Mouse (Mus musculus) testis, postnatal 10 days (tissue): ENCODE data around the gene Osbpl6.

Experiments
- DNase-seq: peaks from one replicate; pipeline ENCODE4 v3.0.0; 2021; ENCODE audit warnings: low spot score

Osbpl6 gene

GRCm38 (mm10) chr2:76406151-76406936 lies at the start of gene Osbpl6:
Gene Osbpl6 (plus strand): TSS chr2:76406508.
- DNase-seq = peak; percentile 75

DNA sequence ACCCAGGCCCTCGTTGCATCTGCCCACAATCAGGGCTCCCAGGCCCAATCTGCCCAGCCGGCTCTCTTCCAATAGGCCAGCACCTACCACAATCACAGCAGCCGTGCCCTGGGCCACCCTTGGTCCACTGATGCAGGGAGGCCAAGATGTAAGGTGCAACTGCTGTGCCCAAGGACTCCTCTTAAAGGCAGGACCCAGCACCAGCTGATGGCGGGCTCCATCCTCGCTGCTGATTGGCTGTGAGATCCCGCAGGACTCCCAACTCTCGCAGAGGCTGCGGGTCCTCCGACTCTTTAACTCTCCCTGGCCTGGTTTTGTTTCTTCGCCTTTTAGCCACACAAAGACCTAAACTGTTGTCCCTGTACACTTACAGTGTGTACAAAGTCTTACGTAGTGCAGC lies 46.1 kb upstream of the Osbpl6 start, which contains the start of gene Cyct:
Gene Cyct (minus strand): TSS at position 225 of the 400 bp plus-strand sequence.
- no peak for DNase-seq

DNA sequence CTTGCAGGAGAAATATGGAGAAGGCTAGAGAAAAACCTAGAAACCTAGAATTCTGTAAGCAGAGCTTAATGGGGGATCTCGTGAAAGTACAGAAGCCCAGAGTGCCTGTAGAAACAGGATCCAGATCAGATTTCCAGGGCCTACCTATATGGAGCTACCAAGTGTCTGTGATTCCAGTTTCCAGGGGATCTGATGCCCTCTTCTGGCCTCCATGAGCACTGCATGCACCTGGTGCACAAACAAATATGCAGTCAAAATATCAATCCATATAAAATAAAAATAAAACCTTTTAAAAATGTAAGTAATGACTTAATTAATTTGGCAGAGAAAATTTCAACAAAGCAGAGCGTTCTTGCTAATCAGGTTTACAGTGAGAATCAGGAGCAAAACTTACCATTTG lies 44.2 kb upstream of the Osbpl6 start:
- DNase-seq = peak; percentile 49

DNA sequence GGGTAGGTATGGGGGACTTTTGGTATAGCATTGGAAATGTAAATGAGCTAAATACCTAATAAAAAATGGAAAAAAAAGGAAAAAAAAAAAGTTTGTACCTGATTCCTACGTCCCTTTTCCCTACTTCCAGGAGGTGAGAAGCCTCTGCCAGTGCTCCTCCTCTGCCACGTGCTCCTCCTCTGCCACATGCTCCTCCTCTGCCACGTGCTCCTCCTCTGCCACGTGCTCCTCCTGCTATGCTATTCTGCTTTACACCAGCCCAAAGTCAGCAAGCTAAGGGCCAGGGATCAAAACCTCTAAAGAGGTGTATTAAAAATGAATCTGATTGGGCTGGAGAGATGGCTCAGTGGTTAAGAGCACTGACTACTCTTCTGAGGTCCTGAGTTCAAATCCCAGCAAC lies 40.5 kb upstream of the Osbpl6 start:
- DNase-seq = no peak

GRCm38 (mm10) chr2:76367188-76367922 lies 39.0 kb upstream of the Osbpl6 start:
- DNase-seq = peak; percentile 91

GRCm38 (mm10) chr2:76368861-76369660 lies 37.2 kb upstream of the Osbpl6 start:
- no peak for DNase-seq

DNA sequence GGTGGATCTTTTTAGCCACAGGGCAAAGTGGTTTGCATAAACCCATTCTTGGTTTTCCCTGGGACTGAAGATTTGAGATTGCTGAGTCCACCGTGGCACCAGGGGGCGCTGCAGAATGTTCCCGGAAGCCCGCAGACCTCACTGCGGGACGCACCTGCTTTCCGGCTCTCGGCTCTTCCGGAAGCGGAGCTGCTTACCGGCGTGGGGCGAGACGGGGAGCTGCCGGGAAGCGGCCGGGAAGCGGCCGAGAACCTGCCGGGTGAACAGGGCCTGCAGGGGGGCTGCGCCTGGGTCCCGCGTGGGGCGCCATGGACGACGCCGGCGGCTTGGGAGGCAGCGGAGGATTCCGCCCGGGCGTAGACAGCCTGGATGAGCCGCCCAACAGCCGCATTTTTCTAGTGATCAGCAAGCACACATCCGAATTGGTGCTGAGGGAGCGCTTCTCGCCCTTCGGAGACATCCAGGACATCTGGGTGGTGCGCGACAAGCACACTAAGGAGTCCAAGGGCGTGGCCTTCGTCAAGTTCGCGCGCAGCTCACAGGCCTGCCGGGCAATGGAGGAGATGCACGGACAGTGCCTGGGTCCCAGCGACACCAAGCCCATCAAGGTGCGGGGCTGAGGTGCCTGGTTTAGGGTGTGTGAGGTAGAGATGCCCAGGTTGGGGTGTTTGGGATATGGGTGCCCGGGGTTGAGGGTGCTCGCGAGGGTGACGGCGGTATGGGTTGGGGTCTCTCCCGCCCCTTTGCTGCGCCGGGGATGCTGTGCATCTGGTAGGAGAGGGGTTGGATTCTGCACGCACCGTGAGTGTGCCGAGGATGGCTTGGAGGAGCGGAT lies 36.3 kb upstream of the Osbpl6 start, which contains the start of gene Rbm45:
Gene Rbm45 (plus strand): TSS at position 164 of the 835 bp plus-strand sequence.
- DNase-seq = peak; percentile 96

- no peak for DNase-seq
Observed at GRCm38 (mm10) chr2:76370656-76370922, 35.7 kb upstream of the Osbpl6 start.

DNA sequence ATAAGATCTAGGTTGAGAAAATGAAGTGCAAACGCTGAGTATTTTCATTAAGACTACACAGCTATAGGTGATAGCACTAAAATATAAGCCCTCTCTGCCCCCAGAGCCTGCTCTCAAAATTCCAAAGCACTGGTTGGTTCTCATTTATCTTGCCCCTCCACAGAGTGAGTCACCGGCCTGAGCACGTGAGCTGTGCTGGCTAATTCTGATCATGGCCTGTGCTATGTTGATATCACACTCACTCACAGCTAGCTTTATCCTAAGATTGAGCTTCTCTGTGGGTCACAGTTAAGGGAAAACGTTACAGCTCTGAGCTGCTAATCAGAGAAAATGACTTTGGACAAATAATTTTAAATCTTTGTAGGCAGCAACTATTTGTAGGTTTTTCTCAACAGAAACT lies 34.1 kb upstream of the Osbpl6 start:
- DNase-seq = no peak

DNA sequence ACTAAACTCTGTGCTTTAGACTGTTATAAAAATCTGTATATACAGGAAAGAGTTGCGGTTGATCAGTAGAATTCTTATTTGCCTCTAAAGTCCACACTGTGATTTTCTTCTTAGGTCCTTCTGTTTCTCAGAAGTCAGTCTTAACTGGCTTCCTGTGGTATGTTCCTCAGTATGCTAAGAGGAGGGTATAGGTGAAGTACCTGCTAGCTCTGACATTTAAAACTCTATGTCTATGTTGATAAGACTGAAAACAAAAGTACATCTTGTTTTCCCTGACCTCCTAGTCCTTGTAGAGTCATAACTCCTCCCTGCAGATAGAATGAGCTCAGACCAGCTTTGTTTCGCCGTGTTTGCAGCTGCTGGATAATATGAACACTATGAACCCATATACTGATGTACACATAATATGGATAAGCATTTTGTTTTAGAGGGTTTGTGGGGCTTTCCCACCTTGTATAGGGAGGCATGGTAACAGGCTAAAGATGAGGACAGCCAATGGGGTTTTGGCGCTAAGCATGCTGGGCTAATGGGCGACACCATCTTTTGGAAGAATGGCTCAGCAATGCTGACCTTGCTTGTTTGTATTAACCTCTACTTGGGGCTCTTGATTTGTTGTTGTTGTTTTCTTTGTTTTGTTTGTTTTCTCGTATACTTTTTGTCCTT lies 31.6 kb upstream of the Osbpl6 start:
- DNase-seq = no peak

GRCm38 (mm10) chr2:76378646-76379045 lies 27.7 kb upstream of the Osbpl6 start:
- DNase-seq = no peak

DNA sequence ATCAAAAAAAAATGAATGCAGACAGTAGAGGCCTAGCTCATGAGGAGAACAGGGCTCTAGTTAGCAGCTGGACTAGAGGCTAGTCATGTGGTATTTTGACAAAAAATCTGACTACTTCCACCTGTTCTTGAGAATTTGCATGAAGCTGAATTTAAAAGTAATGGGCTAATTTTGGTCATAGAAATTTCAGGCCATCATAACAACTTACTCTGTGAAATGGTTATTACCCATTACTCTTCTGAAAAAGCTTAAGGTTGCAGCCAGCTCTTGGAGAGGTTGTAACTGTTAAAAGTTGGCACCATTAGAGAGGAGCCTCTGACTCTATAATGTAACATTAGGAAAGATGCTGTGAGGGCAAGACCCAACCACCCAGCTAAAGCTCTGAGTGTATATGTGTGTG lies 19.8 kb upstream of the Osbpl6 start:
- DNase-seq = no peak

GRCm38 (mm10) chr2:76400178-76400577 lies 6.1 kb upstream of the Osbpl6 start:
- DNase-seq = no peak

DNA sequence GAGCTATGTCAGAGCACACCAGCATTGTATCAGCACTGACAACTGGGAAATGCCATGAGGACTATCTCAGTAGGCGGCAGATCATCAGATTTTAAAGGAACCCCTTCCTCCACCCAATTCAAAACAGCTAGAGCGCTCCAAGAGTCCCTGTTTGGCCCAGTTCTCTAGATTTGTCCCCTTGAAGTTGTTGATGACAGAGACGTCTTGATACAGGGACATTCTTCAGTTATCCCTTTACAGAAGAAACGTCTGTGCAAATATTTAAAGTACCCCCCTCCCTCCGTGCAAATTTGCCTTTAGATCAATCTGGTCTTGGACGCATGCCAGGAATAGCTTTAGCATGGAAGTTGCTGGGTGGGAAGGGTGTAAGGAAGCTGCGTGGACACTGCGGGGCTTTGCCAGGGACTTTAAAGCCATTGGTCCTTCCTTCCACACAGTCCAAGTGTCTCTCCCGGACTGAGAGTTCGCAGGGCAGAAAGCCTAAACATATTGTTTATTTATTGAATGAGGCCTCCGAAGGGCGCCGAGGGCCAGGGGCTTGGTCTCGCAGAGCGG lies 635 bp upstream of the Osbpl6 start:
- peak; percentile 47 for DNase-seq

- DNase-seq = peak; percentile 66
Observed at GRCm38 (mm10) chr2:76406937-76407441, 681 bp downstream of the Osbpl6 start.

DNA sequence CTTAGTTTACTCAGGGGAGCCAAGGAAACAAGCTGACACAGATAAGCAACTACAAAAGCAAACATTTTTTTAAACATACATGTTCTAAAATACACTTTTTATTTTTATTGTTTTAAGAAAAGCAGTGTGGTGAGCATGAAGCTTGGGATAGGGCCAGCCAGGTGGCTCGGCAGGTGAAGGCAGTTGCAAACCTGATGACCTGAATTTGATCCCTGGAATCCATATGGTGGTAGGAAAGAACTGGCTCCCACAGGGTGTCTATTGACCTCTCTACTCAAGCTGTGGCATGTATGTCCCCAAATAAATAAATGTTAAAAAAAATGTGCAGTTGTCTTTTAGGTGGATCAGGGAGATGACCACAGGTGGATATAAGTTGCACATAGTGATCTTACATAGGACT lies 3.2 kb downstream of the Osbpl6 start:
- no peak for DNase-seq

GRCm38 (mm10) chr2:76409986-76410385 lies 3.7 kb downstream of the Osbpl6 start:
- no peak for DNase-seq

DNA sequence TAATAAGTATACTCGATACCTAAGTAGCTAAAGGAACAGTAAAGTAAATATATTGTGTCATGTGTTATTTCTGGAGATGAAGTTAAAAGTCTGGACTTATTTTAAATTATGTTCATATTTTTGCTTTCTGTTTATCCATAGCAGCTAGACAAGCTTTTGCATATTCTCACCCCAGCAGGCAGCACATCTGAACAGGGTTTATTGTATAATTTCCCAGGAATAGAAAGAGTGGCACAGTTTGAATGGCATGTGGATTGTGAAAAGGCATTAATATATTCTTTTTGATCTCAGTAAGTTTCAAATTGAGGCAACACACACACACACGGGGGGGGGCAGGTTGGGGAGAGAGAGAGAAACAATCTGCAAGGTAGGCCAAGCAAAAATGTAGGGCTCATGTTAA lies 6.6 kb downstream of the Osbpl6 start:
- no peak for DNase-seq

- DNase-seq = no peak
Observed at GRCm38 (mm10) chr2:76417446-76418141, 11.3 kb downstream of the Osbpl6 start.

GRCm38 (mm10) chr2:76418142-76418518 lies 11.8 kb downstream of the Osbpl6 start:
- DNase-seq = no peak
